Mouse (Mus musculus) small intestine, adult 2 months (tissue): ENCODE measurements around the gene Vamp5.

Experiments used
- CTCF ChIP-seq: fragments of 200-500 bp; IDR thresholded peaks from 2 replicates; pipeline ENCODE4 v1.5.1; 2012; ENCODE audit warnings: low read depth, mild to moderate bottlenecking, control low read depth, inconsistent platforms, low read length, moderate library complexity, mixed read lengths; ENCODE audit not compliant: insufficient replicate concordance, insufficient read length; ENCODE audit errors: extremely low read depth
- POLR2A ChIP-seq: fragments of 200-500 bp; IDR thresholded peaks from 2 replicates; pipeline ENCODE4 v1.6.1; 2012; ENCODE audit warnings: low read depth, mild to moderate bottlenecking, control low read depth, inconsistent platforms, low read length, moderate library complexity

DNA sequence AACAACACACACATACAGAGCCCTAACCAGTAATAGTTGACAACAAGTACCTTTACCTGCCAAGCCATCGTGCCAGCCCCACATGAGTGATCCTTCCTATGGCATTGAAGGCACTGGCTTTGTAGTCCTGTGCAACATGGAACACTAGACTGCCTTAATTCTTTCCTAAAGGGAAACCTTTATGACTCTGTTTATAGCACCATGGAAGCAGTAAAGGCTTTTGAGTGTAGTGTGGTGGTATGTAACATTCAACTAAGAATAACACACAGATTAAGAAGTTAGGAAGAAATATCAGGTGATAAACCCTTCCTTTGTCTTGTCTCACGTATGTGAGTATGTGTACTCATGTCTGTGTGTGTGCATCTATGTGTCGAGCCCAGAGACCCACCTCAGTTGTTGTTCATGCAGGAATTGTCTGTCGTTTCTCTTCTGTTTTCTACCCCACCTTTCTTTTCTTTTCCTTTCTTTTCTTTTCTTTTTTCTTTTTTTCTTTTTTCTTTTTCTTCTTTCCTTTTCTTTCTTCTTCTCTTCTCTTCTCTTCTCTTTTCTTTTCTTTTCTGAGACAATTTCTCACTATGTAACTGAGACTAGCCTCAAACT, 13.3 kb downstream of the Vamp5 start, which contains the start of gene Rnf181:
- TF ChIP-seq CTCF, result no peak
- no peak for TF ChIP-seq POLR2A
